Mouse (Mus musculus) layer of hippocampus, postnatal 14 days (tissue): ENCODE measurements around the gene Rnf212b. TPM values are rescaled to one million over a fixed set of nuclear protein-coding genes. Genes with fewer than 3 reads are reported as not detected.

ENCODE experiments used
- DNase-seq, 2 experiments: peaks; one replicate each; pipeline ENCODE4 v3.0.0; 2021 to 2022; ENCODE audit warnings: low spot score in 2 of 2, mixed read lengths in 1 of 2
- total RNA-seq, 2 experiments: library from RNA; stranded (reverse); gene quantifications; 2 replicates each; pipeline ENCODE4 v1.2.3; 2021

Gene Rnf212b
- total RNA-seq, 2 experiments from 2014 or later: not detected

GRCm38 (mm10) chr14:54795901-54796300 lies 18.0 kb upstream of the Rnf212b start:
- no peak for DNase-seq

- no peak for DNase-seq
Observed at GRCm38 (mm10) chr14:54796760-54797159, 17.2 kb upstream of the Rnf212b start.

GRCm38 (mm10) chr14:54799686-54800085 lies 14.3 kb upstream of the Rnf212b start:
- DNase-seq: no peak

GRCm38 (mm10) chr14:54802428-54802827 lies 11.5 kb upstream of the Rnf212b start:
- no peak for DNase-seq

- no peak for DNase-seq
Observed at GRCm38 (mm10) chr14:54806124-54806523, 7.8 kb upstream of the Rnf212b start.

GRCm38 (mm10) chr14:54808718-54809667 lies 4.9 kb upstream of the Rnf212b start:
- no peak for DNase-seq

GRCm38 (mm10) chr14:54809668-54810033 lies 4.3 kb upstream of the Rnf212b start:
- no peak for DNase-seq

- no peak for DNase-seq
Observed at GRCm38 (mm10) chr14:54815737-54816136, 1.8 kb downstream of the Rnf212b start.

GRCm38 (mm10) chr14:54817791-54818190 lies 3.9 kb downstream of the Rnf212b start:
- DNase-seq: peak; percentile 32 to 55

- DNase-seq: no peak
Observed at GRCm38 (mm10) chr14:54822301-54822700, 8.4 kb downstream of the Rnf212b start.

- no peak for DNase-seq
Observed at GRCm38 (mm10) chr14:54823716-54824115, 9.8 kb downstream of the Rnf212b start.

GRCm38 (mm10) chr14:54843461-54843860 lies 29.5 kb downstream of the Rnf212b start:
- peak; percentile 7 to 51 for DNase-seq

GRCm38 (mm10) chr14:54855726-54856125 lies 41.8 kb downstream of the Rnf212b start:
- no peak for DNase-seq

- DNase-seq: no peak
Observed at GRCm38 (mm10) chr14:54856703-54857102, 42.8 kb downstream of the Rnf212b start.

- DNase-seq: peak; percentile 14 to 20
Observed at GRCm38 (mm10) chr14:54857891-54858290, 44.0 kb downstream of the Rnf212b start.

- DNase-seq: peak in 1 of 2 experiments; percentile 56
Observed at GRCm38 (mm10) chr14:54860511-54860910, 46.6 kb downstream of the Rnf212b start.

- peak; percentile 89 to 93 for DNase-seq
Observed at GRCm38 (mm10) chr14:54863501-54864312, 49.8 kb downstream of the Rnf212b start.

GRCm38 (mm10) chr14:54864313-54865036 lies 50.5 kb downstream of the Rnf212b start:
- no peak for DNase-seq

- no peak for DNase-seq
Observed at GRCm38 (mm10) chr14:54865626-54866025, 51.7 kb downstream of the Rnf212b start.

GRCm38 (mm10) chr14:54866268-54866667 lies 52.3 kb downstream of the Rnf212b start:
- DNase-seq: no peak

GRCm38 (mm10) chr14:54866936-54867335 lies 53.0 kb downstream of the Rnf212b start:
- DNase-seq: no peak
